Mouse (Mus musculus) embryonic facial prominence, embryonic 11.5 days (tissue): Measurements from ENCODE around the gene Batf3. TPM values are rescaled to one million over a fixed set of nuclear protein-coding genes. Genes with fewer than 3 reads are reported as not detected.

Experiments
- ATAC-seq: fragments of 200-750 bp; cut with Nextera tagmentation; replicated peaks from 2 replicates; pipeline ENCODE4 v1.8.0; 2017; ENCODE audit warnings: low read depth; ENCODE audit not compliant: insufficient number of reproducible peaks, low FRiP score, low TSS enrichment
- DNase-seq: peaks from one replicate; pipeline ENCODE4 v3.0.0-alpha.2; 2015; ENCODE audit warnings: low spot score
- H3K27ac ChIP-seq: fragments of 300-500 bp; sonication (generic); replicated peaks from 2 replicates; pipeline ENCODE4 v1.5.1; 2014; ENCODE audit warnings: mild to moderate bottlenecking, low read depth, low read length, control low read depth
- H3K27me3 ChIP-seq: fragments of 300-500 bp; sonication (generic); 2 replicates; pipeline ENCODE4 v1.6.1; 2014; ENCODE audit warnings: mild to moderate bottlenecking, low read length, moderate library complexity, mixed read lengths; ENCODE audit not compliant: control insufficient read depth, insufficient read depth
- H3K36me3 ChIP-seq: fragments of 300-500 bp; sonication (generic); replicated peaks from 2 replicates; pipeline ENCODE4 v1.6.1; 2014; ENCODE audit warnings: low read depth, mild to moderate bottlenecking, low read length, moderate library complexity, mixed read lengths; ENCODE audit not compliant: control insufficient read depth, insufficient read depth
- H3K4me1 ChIP-seq: fragments of 300-500 bp; sonication (generic); 2 replicates; pipeline ENCODE4 v1.6.1; 2014; ENCODE audit warnings: low read length, mixed read lengths; ENCODE audit not compliant: control insufficient read depth, insufficient read depth
- H3K4me2 ChIP-seq: fragments of 300-500 bp; sonication (generic); 2 replicates; pipeline ENCODE4 v1.6.1; 2014; ENCODE audit warnings: low read depth, mild to moderate bottlenecking, control low read depth, low read length, moderate library complexity
- H3K4me3 ChIP-seq: fragments of 300-500 bp; sonication (generic); 2 replicates; pipeline ENCODE4 v1.5.1; 2014; ENCODE audit warnings: low read depth, low read length, control low read depth
- H3K9ac ChIP-seq: fragments of 300-500 bp; sonication (generic); replicated peaks from 2 replicates; pipeline ENCODE4 v1.6.1; 2014; ENCODE audit warnings: mild to moderate bottlenecking, control low read depth, low read length
- H3K9me3 ChIP-seq: fragments of 300-500 bp; sonication (generic); replicated peaks from 2 replicates; pipeline ENCODE4 v1.6.1; 2016; ENCODE audit warnings: mild to moderate bottlenecking, low read length, inconsistent platforms, mixed read lengths; ENCODE audit not compliant: control insufficient read depth
- WGBS: fragments of 180-500 bp; shearing (Covaris S2); extraction: QIAGEN DNeasy Blood & Tissue Kit; methylation state at CpG from one replicate; pipeline ENCODE4 v1.1.7; 2014; 5-methylcytosine and 5-hydroxymethylcytosine counted together
- polyA plus RNA-seq: library from polyadenylated mRNA; unstranded; fragments of >200 nt; fragmentation: Nextera tagmentation; extraction: Ambion mirVana; gene quantifications from 2 replicates; pipeline ENCODE4 v1.2.1, GENCODE M21; 2014

The Batf3 gene
- polyA plus RNA-seq, 1 experiment from 2014 or later: 9.8 TPM

GRCm38 (mm10) chr1:191089355-191089754, 8.3 kb upstream of the Batf3 start:
- ATAC-seq (no peak), DNase-seq (no peak)
- Histone ChIP-seq H3K27me3 (no peaks in the 10 kb centered on the region), H3K36me3 (no peaks in the 10 kb centered on the region), H3K4me2 (no peak overlapping the region), H3K9ac (no peak overlapping the region), H3K27ac (no peak overlapping the region), H3K9me3 (no peaks in the 10 kb centered on the region), H3K4me1 (no peaks in the 10 kb centered on the region), H3K4me3 (no peak overlapping the region)
- 73% methylated on average over 6 of the region's 6 CpGs for WGBS

GRCm38 (mm10) chr1:191092050-191092449, 5.6 kb upstream of the Batf3 start:
- WGBS: 75% methylated on average over 8 of the region's 8 CpGs
- Histone ChIP-seq H3K27ac (no peak overlapping the region), H3K9ac (no peak overlapping the region), H3K4me1 (no peaks in the 10 kb centered on the region), H3K9me3 (no peaks in the 10 kb centered on the region), H3K4me2 (no peak overlapping the region), H3K27me3 (no peaks in the 10 kb centered on the region), H3K4me3 (no peak overlapping the region), H3K36me3 (no peaks in the 10 kb centered on the region)
- ATAC-seq (no peak), DNase-seq (no peak)

- 79% methylated on average over 5 of the region's 5 CpGs for WGBS
- H3K27me3 ChIP-seq: no peaks in the 10 kb centered on the region
- ATAC-seq: no peak
Measured at GRCm38 (mm10) chr1:191093578-191093977, 4.1 kb upstream of the Batf3 start.

GRCm38 (mm10) chr1:191095019-191095418, 2.6 kb upstream of the Batf3 start:
- WGBS: 72% methylated on average over 9 of the region's 9 CpGs
- ATAC-seq (no peak), DNase-seq (no peak)
- no peaks in the 10 kb centered on the region for H3K36me3 ChIP-seq
- H3K4me2 ChIP-seq: no peak overlapping the region
- no peaks in the 10 kb centered on the region for H3K9me3 ChIP-seq
- no peak overlapping the region for H3K27ac ChIP-seq
- peaks cover 6% of the 10 kb centered on the region for H3K27me3 ChIP-seq
- no peak overlapping the region for H3K9ac ChIP-seq
- H3K4me1 ChIP-seq: no peaks in the 10 kb centered on the region
- H3K4me3 ChIP-seq: no peak overlapping the region

More at GRCm38 (mm10) chr1:191093578-191093977, 4.1 kb upstream of the Batf3 start:
- Histone ChIP-seq H3K4me3 (no peak overlapping the region), H3K9me3 (no peaks in the 10 kb centered on the region), H3K4me2 (no peak overlapping the region), H3K9ac (no peak overlapping the region), H3K36me3 (no peaks in the 10 kb centered on the region), H3K4me1 (no peaks in the 10 kb centered on the region), H3K27ac (no peak overlapping the region)
- no peak for DNase-seq

GRCm38 (mm10) chr1:191096871-191097681, 571 bp upstream of the Batf3 start:
- peak; percentile 66; the same call in 1 of the 2 replicates for ATAC-seq
- no peak for DNase-seq
- peak overlapping the region; percentile 56 for H3K4me3 ChIP-seq
- no peak overlapping the region for H3K9ac ChIP-seq
- no peaks in the 10 kb centered on the region for H3K36me3 ChIP-seq
- H3K4me2 ChIP-seq: peak overlapping the region; percentile 97
- H3K27ac ChIP-seq: no peak overlapping the region
- WGBS: 53% methylated on average over 14 of the region's 14 CpGs
- peaks cover 6% of the 10 kb centered on the region for H3K27me3 ChIP-seq
- H3K4me1 ChIP-seq: no peaks in the 10 kb centered on the region
- H3K9me3 ChIP-seq: no peaks in the 10 kb centered on the region

- no peak overlapping the region for H3K27ac ChIP-seq
- no peaks in the 10 kb centered on the region for H3K4me1 ChIP-seq
- H3K27me3 ChIP-seq: peaks cover 6% of the 10 kb centered on the region
- 0 out of 2 replicates have a peak overlapping the region, but pooled peaks have one; percentile 19 for H3K4me2 ChIP-seq
- 29% methylated on average over 5 of the region's 5 CpGs for WGBS
- no peak overlapping the region for H3K9ac ChIP-seq
- H3K36me3 ChIP-seq: no peaks in the 10 kb centered on the region
- no peak overlapping the region for H3K4me3 ChIP-seq
- ATAC-seq (no peak), DNase-seq (no peak)
- H3K9me3 ChIP-seq: no peaks in the 10 kb centered on the region
Measured at GRCm38 (mm10) chr1:191099114-191099513, 1.5 kb downstream of the Batf3 start.

- H3K36me3 ChIP-seq: no peaks in the 10 kb centered on the region
- no peak overlapping the region for H3K27ac ChIP-seq
- no peak overlapping the region for H3K4me2 ChIP-seq
- no peak for DNase-seq
- no peak overlapping the region for H3K4me3 ChIP-seq
- no peaks in the 10 kb centered on the region for H3K4me1 ChIP-seq
- peaks cover 6% of the 10 kb centered on the region for H3K27me3 ChIP-seq
- H3K9ac ChIP-seq: no peak overlapping the region
- no peaks in the 10 kb centered on the region for H3K9me3 ChIP-seq
- no peak for ATAC-seq
- 72% methylated on average over 5 of the region's 5 CpGs for WGBS
Measured at GRCm38 (mm10) chr1:191099772-191100291, 2.2 kb downstream of the Batf3 start.

- WGBS: 72% methylated on average over 15 of the region's 15 CpGs
- H3K4me3 ChIP-seq: no peak overlapping the region
- DNase-seq (no peak), ATAC-seq (no peak)
- H3K27me3 ChIP-seq: peaks cover 6% of the 10 kb centered on the region
- no peak overlapping the region for H3K9ac ChIP-seq
- no peaks in the 10 kb centered on the region for H3K36me3 ChIP-seq
- H3K4me1 ChIP-seq: no peaks in the 10 kb centered on the region
- no peak overlapping the region for H3K27ac ChIP-seq
- no peak overlapping the region for H3K4me2 ChIP-seq
- H3K9me3 ChIP-seq: no peaks in the 10 kb centered on the region
Measured at GRCm38 (mm10) chr1:191102730-191103370, 5.2 kb downstream of the Batf3 start.
